Mouse (Mus musculus) intestine, embryonic 14.5 days (tissue): ENCODE measurements around the gene Frmd6. TPM values are rescaled to one million over a fixed set of nuclear protein-coding genes. Genes with fewer than 3 reads are reported as not detected.

ENCODE experiments used
- ATAC-seq: fragments of 200-750 bp; cut with Nextera tagmentation; replicated peaks from 2 replicates; pipeline ENCODE4 v1.8.0; 2017; ENCODE audit warnings: low read depth, moderate number of reproducible peaks, moderate TSS enrichment, moderate library complexity; ENCODE audit not compliant: low FRiP score, low TSS enrichment
- DNase-seq: peaks from one replicate; pipeline ENCODE4 v3.0.0-alpha.2; 2018; ENCODE audit warnings: low spot score
- H3K27ac ChIP-seq: fragments of 300-500 bp; sonication (generic); 2 replicates; pipeline ENCODE4 v1.5.1; 2014; ENCODE audit warnings: low read depth, mild to moderate bottlenecking, control low read depth
- H3K27me3 ChIP-seq: fragments of 300-500 bp; sonication (generic); replicated peaks from 2 replicates; pipeline ENCODE4 v1.6.1; 2014; ENCODE audit warnings: low read length, control low read depth; ENCODE audit not compliant: control insufficient read depth, insufficient read depth
- H3K36me3 ChIP-seq: fragments of 300-500 bp; sonication (generic); 2 replicates; pipeline ENCODE4 v1.6.1; 2014; ENCODE audit warnings: low read length, control low read depth; ENCODE audit not compliant: control insufficient read depth, insufficient read depth
- H3K4me1 ChIP-seq: fragments of 300-500 bp; sonication (generic); replicated peaks from 2 replicates; pipeline ENCODE4 v1.6.1; 2014; ENCODE audit warnings: low read length, control low read depth, mixed read lengths; ENCODE audit not compliant: control insufficient read depth, insufficient read depth
- H3K4me2 ChIP-seq: fragments of 300-500 bp; sonication (generic); 2 replicates; pipeline ENCODE4 v1.6.1; 2014; ENCODE audit warnings: low read length
- H3K4me3 ChIP-seq: fragments of 300-500 bp; sonication (generic); 2 replicates; pipeline ENCODE4 v1.5.1; 2014; ENCODE audit warnings: low read depth, low read length, control low read depth, mixed read lengths
- H3K9ac ChIP-seq: fragments of 300-500 bp; sonication (generic); 2 replicates; pipeline ENCODE4 v1.6.1; 2014; ENCODE audit warnings: mild to moderate bottlenecking, low read length
- H3K9me3 ChIP-seq: fragments of 300-500 bp; sonication (generic); 2 replicates; pipeline ENCODE4 v1.6.1; 2016; ENCODE audit warnings: low read length, control low read depth; ENCODE audit not compliant: control insufficient read depth
- WGBS: fragments of 180-500 bp; shearing (Covaris S2); extraction: QIAGEN DNeasy Blood & Tissue Kit; methylation state at CpG from one replicate; pipeline ENCODE4 v1.1.7; 2014; 5-methylcytosine and 5-hydroxymethylcytosine counted together
- polyA plus RNA-seq: library from polyadenylated mRNA; unstranded; fragments of >200 nt; fragmentation: Nextera tagmentation; extraction: Ambion mirVana; gene quantifications from 2 replicates; pipeline ENCODE4 v1.2.1, GENCODE M21; 2014

The Frmd6 gene
- polyA plus RNA-seq, 1 experiment from 2014 or later = 17.5 TPM

- Histone ChIP-seq H3K27me3 (no peaks in the 10 kb centered on the region), H3K4me1 (peaks cover 6% of the 10 kb centered on the region; the same call in 1 of the 2 replicates), H3K27ac (no peak overlapping the region), H3K9me3 (no peaks in the 10 kb centered on the region), H3K4me2 (no peak overlapping the region), H3K36me3 (no peaks in the 10 kb centered on the region), H3K9ac (no peak overlapping the region), H3K4me3 (no peak overlapping the region)
- ATAC-seq (no peak), DNase-seq (no peak)
- WGBS = 15% methylated on average over 3 of the region's 3 CpGs
Observed at GRCm38 (mm10) chr12:70812822-70813465, 12.4 kb upstream of the Frmd6 start.

GRCm38 (mm10) chr12:70816731-70817130, 8.6 kb upstream of the Frmd6 start:
- ATAC-seq (no peak), DNase-seq (no peak)
- no peak overlapping the region for H3K4me2 ChIP-seq
- WGBS = 88% methylated on average over 2 of the region's 2 CpGs
- no peak overlapping the region for H3K27ac ChIP-seq
- H3K9ac ChIP-seq = no peak overlapping the region
- no peak overlapping the region for H3K4me3 ChIP-seq
- no peaks in the 10 kb centered on the region for H3K27me3 ChIP-seq
- H3K4me1 ChIP-seq = peaks cover 6% of the 10 kb centered on the region; the same call in 1 of the 2 replicates
- H3K36me3 ChIP-seq = no peaks in the 10 kb centered on the region
- H3K9me3 ChIP-seq = no peaks in the 10 kb centered on the region

GRCm38 (mm10) chr12:70824017-70824416, 1.3 kb upstream of the Frmd6 start:
- Histone ChIP-seq H3K9ac (peak overlapping the region; percentile 73), H3K4me1 (peaks cover 18% of the 10 kb centered on the region), H3K4me2 (peak overlapping the region; percentile 77), H3K9me3 (no peaks in the 10 kb centered on the region), H3K27me3 (no peaks in the 10 kb centered on the region), H3K4me3 (no peak overlapping the region), H3K36me3 (no peaks in the 10 kb centered on the region), H3K27ac (no peak overlapping the region)
- no peak for DNase-seq
- ATAC-seq = no peak
- WGBS = 54% methylated on average over 7 of the region's 7 CpGs

DNA sequence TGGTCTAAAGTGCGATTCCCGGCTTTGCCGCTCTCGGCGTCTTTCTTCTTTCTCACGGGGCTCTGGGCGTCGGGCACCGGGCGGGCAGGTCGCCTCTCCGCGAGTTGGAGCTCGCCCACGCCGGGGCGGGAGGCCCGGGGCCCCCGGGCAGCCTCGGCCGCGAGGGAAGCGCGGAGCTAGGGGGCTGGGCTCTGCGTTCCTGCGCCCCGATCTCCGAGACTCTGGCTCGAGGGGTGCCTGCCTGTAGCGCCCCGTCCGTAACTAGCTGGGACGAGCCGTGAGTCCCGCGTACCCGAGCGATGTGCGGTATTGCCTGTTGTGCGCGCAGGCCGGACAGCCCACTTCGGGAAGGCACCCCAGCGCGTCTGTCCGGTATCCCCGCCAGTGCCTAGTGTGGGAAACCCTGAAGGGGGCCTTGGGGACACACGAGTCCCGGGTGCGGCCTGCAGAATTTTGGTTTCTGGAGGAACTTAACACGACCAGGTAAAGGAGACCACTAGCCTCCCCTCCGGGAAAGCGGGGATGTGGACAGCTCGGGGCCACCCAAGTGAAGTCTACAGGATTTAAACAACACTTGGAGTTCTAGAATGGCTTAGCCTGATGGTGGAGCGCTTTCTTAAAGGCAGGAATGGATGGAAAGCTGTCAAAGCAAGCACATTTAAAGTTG, 470 bp downstream of the Frmd6 start:
- Histone ChIP-seq H3K27me3 (no peaks in the 10 kb centered on the region), H3K27ac (peak overlapping the region; percentile 94), H3K4me2 (peak overlapping the region; percentile 93), H3K4me1 (peaks cover 23% of the 10 kb centered on the region), H3K4me3 (peak overlapping the region; percentile 77), H3K36me3 (no peaks in the 10 kb centered on the region), H3K9me3 (no peaks in the 10 kb centered on the region), H3K9ac (peak overlapping the region; percentile 70)
- WGBS = under 1% methylated on average over 54 of the region's 55 CpGs
- peak; percentile 90 for DNase-seq
- peak; percentile 54; the same call in 1 of the 2 replicates for ATAC-seq

GRCm38 (mm10) chr12:70826318-70827072, 1.2 kb downstream of the Frmd6 start:
- Histone ChIP-seq H3K4me2 (peak overlapping the region; percentile 93), H3K9ac (peak overlapping the region; percentile 70), H3K4me1 (peaks cover 28% of the 10 kb centered on the region), H3K4me3 (peak overlapping the region; percentile 77), H3K36me3 (no peaks in the 10 kb centered on the region), H3K27me3 (no peaks in the 10 kb centered on the region), H3K27ac (peak overlapping the region; percentile 94), H3K9me3 (no peaks in the 10 kb centered on the region)
- ATAC-seq (no peak), DNase-seq (no peak)
- 5% methylated on average over 19 of the region's 19 CpGs for WGBS

- H3K27ac ChIP-seq = no peak overlapping the region
- peak overlapping the region; percentile 93 for H3K4me2 ChIP-seq
- H3K9ac ChIP-seq = peak overlapping the region; percentile 70
- peaks cover 28% of the 10 kb centered on the region for H3K4me1 ChIP-seq
- DNase-seq (no peak), ATAC-seq (no peak)
- H3K27me3 ChIP-seq = no peaks in the 10 kb centered on the region
- H3K9me3 ChIP-seq = no peaks in the 10 kb centered on the region
- peak overlapping the region; percentile 77 for H3K4me3 ChIP-seq
- no peaks in the 10 kb centered on the region for H3K36me3 ChIP-seq
- WGBS = 17% methylated on average over 9 of the region's 9 CpGs
Observed at GRCm38 (mm10) chr12:70827187-70827900, 2.0 kb downstream of the Frmd6 start.

- H3K4me1 ChIP-seq = peaks cover 28% of the 10 kb centered on the region
- DNase-seq (no peak), ATAC-seq (no peak)
- H3K9me3 ChIP-seq = no peaks in the 10 kb centered on the region
- H3K27me3 ChIP-seq = no peaks in the 10 kb centered on the region
- 60% methylated on average over 4 of the region's 4 CpGs for WGBS
- H3K4me2 ChIP-seq = 0 out of 2 replicates have a peak overlapping the region, but pooled peaks have one; percentile 93
- no peak overlapping the region for H3K9ac ChIP-seq
- no peaks in the 10 kb centered on the region for H3K36me3 ChIP-seq
- H3K4me3 ChIP-seq = 0 out of 2 replicates have a peak overlapping the region, but pooled peaks have one; percentile 77
- no peak overlapping the region for H3K27ac ChIP-seq
Observed at GRCm38 (mm10) chr12:70827901-70828271, 2.6 kb downstream of the Frmd6 start.

- Histone ChIP-seq H3K4me3 (no peak overlapping the region), H3K27ac (no peak overlapping the region), H3K9me3 (no peaks in the 10 kb centered on the region), H3K4me2 (no peak overlapping the region), H3K4me1 (peaks cover 30% of the 10 kb centered on the region), H3K9ac (no peak overlapping the region), H3K36me3 (no peaks in the 10 kb centered on the region), H3K27me3 (no peaks in the 10 kb centered on the region)
- DNase-seq (no peak), ATAC-seq (no peak)
- 55% methylated on average over 9 of the region's 9 CpGs for WGBS
Observed at GRCm38 (mm10) chr12:70830982-70831566, 5.8 kb downstream of the Frmd6 start.
